Mouse (Mus musculus): Measurements from ENCODE around the gene Gm49380.
A peak's percentile ranks its signal among the peaks of the same experiment; 100 is the strongest.
"Not testable (repeated sequence)": the region's sequence is repeated elsewhere in the genome, so short reads cannot be mapped to it uniquely, and the experiment has no call there.

Gm49380 gene

GRCm38 (mm10) chr9:44124317-44124716 is 11.0 kb upstream of the Gm49380 start:
- DNase-seq, result no peak

DNA sequence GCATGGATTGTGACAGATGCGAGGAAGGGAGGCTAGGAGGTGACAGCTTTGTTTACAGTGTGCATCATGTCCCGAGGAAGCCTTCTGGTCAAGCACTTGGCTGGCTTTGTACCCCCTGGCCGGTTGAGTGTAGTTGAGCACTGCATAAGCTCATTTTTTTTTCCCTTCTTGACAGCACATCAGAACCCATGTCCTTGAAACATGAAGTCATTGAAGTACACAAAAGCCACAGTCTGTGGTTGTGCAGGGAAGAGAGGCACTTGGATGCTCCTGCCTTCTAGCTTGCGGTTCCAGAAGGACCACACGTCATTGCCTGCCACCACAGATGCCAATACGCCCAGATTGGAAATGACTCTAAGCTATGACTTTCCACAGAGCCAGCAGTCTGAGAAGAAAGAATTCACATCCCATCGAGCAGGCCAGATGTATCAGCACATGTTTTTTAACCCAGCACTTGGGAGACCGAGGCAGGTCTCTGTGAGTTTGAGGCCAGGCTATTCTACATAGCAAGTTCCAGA is 6.7 kb upstream of the Gm49380 start:
- no peak for DNase-seq

GRCm38 (mm10) chr9:44119011-44119410 is 5.7 kb upstream of the Gm49380 start:
- DNase-seq, result peak; percentile 77

DNA sequence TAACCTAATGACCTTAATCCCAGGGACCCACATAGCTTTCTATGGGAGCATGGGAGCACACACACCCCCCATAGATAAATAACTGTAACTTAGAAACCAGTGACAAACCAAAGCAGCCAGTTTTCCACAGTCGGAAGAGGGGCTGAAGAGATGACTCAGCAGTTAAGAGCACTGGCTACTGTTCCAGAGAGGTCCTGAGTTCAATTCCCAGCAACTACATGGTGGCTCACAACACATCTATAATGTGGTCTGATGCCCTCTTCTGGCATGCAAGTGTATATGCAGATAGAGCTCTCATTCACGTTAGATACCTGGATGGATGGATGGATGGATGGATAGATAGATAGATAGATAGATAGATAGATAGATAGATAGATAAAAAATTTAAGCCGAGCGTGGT is 2.9 kb upstream of the Gm49380 start:
- DNase-seq, result no peak

GRCm38 (mm10) chr9:44115599-44115998 is 2.3 kb upstream of the Gm49380 start:
- no peak for DNase-seq

- DNase-seq, result no peak
Measured at GRCm38 (mm10) chr9:44114453-44114852, 1.2 kb upstream of the Gm49380 start.

DNA sequence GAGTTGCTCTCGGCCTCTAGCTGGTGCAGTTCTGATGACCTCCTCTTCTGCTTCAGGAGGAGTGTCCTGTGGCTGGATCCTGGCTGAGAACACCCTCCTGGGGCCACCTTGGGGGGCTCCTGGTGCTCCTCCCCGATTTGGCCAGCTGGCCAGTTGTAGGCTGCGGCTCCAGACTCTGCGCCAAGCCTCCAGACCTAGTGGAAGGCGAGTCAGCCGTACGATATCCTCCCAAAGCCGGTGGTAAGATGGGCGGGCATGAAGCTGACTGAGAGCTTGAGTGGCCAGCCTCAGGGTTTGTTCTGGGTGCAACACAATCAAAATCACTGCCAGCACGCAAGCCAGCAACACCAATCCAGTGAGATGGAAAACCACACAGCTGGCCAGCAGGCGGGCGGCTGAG is 1.4 kb downstream of the Gm49380 start:
- DNase-seq, result not testable (repeated sequence)

DNA sequence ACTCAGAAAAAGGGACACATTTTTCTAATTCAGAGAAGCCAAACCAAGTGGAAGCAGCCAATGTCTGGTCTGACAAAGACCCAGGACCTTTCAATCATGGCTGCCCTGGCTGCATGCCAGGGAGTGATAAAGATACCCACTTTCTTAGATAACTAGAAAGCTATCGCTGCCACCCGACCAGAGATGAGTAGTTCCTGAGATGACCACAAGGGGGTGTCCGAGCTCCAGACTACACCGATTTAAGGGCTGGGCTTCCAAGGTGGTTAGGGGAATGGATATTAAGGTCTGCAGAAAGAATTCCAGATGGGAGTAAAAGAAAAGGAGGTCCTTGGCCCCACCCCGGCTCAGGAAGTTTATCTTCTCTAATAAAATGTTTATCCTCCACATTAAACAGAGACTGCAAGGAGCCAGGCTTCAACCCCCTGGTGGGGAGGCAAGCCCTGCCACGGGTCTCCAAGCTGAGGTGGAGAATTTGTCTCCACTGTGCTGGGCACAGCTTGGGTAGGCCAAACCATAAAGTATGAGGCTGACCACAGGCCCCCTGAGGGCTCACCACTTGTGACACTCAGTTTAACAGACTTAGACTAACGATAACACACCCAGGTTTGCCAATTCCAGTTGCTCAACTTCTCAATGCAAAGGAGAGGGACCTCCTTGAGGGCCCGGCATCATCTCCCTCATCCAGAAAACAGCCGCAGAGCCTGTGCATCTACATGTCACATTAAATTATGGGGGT is 3.8 kb downstream of the Gm49380 start:
- DNase-seq, result peak; percentile 81

DNA sequence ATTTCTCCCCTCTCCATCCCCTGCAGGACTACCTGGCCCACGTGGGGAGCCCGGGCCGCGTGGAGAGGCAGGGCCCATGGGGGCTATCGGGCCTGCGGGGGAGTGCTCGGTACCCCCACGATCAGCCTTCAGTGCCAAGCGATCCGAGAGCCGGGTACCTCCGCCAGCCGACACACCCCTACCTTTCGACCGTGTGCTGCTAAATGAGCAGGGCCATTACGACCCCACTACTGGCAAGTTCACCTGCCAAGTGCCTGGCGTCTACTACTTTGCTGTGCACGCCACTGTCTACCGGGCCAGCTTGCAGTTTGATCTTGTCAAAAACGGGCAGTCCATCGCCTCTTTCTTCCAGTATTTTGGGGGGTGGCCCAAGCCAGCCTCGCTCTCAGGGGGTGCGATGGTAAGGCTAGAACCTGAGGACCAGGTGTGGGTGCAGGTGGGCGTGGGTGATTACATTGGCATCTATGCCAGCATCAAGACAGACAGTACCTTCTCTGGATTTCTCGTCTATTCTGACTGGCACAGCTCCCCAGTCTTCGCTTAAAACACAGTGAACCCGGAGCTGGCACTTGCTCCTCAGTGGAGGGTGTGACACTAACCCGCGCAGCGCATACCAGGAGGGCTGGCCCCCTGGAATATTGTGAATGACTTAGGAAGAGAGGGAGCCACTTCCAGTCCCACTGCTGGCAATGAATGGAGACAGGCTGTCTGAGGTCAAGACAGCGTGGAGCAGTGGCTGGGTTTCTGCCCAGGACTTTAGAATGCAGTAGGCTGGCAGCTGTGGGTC is 4.8 kb downstream of the Gm49380 start:
- no peak for DNase-seq

DNA sequence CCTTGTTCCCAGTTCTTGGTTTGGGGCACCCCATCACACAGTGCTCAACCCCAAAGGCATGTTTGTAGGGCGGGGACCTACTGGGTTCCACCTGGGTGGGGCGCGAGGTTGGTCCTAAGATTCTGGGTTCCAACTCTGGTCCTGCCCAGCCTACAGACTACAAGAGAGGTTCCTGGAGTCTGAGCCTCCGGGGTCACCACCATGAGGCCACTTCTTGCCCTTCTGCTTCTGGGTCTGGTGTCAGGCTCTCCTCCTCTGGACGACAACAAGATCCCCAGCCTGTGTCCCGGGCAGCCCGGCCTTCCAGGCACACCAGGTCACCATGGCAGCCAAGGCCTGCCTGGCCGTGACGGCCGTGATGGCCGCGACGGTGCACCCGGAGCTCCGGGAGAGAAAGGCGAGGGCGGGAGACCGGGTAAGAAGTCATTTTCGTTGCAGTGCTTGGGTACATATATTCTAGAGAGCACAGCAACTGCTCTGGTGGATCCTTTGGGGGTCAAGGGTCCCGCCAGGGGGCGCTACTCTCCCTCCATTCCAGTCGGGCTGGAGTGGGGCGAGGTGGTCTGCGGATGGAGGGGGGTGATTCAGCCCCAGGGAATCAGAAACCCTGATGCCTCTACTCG is 5.6 kb downstream of the Gm49380 start:
- no peak for DNase-seq

GRCm38 (mm10) chr9:44107110-44107509 is 6.2 kb downstream of the Gm49380 start, which contains the start of gene C1qtnf5:
Gene C1qtnf5 (plus strand): TSS chr9:44107245.
- no peak for DNase-seq

DNA sequence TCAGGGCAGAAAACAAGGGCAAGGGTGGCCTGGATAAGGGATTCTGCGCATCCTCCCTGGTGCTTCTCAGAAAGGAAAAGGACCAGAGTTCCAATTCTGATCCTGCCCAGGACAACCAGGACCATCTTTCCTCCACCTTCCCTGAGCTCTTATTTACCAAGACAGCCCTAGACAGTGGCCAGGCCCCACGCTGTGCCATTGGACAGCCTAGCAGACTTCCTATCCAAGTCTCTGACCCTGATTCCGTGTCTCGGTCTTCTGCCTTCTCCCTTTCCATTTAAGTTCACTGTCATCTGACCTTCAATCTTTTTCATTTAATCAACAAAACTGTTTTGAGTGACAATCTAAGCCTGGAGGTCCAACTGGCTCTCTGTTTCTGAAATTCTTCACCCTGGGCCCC is 6.7 kb downstream of the Gm49380 start:
- no peak for DNase-seq

GRCm38 (mm10) chr9:44106182-44106581 is 7.1 kb downstream of the Gm49380 start:
- no peak for DNase-seq

DNA sequence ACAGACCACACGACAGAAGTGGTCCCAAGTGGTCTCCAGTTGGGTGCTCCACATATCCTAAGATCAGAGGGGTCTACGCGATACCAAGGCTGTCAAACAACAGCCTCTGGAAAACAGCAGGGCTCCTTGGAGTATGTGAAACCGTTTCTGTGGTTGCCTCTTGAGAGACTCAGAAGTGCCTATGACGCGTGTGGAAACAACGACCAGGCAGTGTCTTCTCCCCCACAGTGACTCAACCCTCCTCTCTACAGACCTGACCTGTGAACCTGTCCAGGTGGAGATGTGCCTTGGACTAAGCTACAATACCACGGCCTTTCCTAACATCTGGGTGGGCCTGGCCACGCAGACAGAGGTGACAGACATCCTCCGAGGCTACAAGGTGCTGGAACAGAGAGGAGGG is 7.5 kb downstream of the Gm49380 start:
- DNase-seq, result no peak

GRCm38 (mm10) chr9:44104881-44105280 is 8.4 kb downstream of the Gm49380 start:
- no peak for DNase-seq

DNA sequence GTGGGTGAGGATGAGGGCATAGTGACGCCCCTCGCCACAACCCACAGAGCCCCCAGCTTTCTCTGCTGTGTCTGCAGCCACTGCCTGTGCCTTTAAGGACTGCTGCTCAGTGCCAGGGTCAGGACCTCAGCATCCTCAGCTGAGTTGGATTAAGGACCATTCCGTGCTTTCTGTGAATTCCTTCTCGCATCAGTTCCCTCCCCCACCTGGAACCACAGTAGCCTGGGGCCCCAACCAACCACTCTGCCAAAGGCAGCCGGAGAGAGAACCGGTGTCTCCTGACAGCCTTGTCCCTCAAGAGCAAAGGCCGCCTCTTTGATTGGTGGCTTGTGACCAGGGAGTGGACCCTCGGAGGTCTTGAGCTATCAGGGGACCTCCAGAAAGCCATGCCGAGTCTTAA is 11.8 kb downstream of the Gm49380 start, which contains the start of gene Mfrp:
Gene Mfrp (plus strand): TSS at position 240 of the 400 bp plus-strand sequence.
- DNase-seq, result no peak

DNA sequence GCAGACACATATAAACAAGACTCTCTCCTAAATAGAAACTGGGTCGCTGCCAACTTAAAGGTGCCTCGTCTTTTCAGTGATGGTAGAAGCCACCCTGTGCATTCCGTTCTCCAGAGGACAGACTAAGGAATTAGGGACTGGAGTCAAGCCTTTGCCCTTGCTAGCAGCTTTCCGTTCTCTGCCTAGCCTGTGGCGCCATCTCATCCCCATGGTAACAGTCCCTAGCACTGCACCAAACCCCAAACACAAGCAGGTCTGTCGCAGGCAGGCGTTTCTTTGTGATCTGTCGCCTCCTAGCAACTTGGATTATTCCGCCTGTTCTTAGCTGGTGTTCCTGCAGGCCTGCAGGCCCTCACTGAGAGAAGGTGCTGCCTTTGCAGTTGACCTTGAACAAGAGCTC is 16.8 kb downstream of the Gm49380 start:
- no peak for DNase-seq

- DNase-seq, result no peak
Measured at GRCm38 (mm10) chr9:44095781-44096180, 17.5 kb downstream of the Gm49380 start.

DNA sequence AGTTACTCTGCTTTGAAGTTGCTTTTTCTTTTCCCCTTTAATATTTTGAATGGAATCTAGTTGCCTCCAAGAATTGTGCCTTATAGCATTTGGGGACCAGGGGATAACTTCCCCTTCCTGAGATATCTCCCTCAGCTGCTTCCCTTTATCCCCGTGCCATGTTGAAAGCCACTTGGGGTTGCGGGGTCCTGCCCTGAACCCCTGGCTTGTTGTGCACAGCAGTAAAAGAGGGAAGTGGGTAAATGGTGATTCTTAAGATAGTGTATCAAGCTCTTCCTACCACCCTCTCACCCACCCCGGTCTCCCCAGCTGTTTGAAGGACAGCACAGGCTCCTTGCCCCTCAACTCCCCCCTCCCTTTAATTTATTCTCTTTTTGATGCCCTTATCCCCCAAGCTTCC is 18.6 kb downstream of the Gm49380 start:
- no peak for DNase-seq

GRCm38 (mm10) chr9:44093612-44094503 is 19.4 kb downstream of the Gm49380 start:
- DNase-seq, result peak; percentile 91

- peak; percentile 63 for DNase-seq
Measured at GRCm38 (mm10) chr9:44088877-44089608, 24.3 kb downstream of the Gm49380 start.

Data from thymus, postnatal 14 days (tissue).